Mouse (Mus musculus) lung, embryonic 16.5 days (tissue): ENCODE results near the gene Runx3. TPM values are rescaled to one million over a fixed set of nuclear protein-coding genes. Genes with fewer than 3 reads are reported as not detected.

Experiments used
- ATAC-seq: fragments of 200-750 bp; cut with Nextera tagmentation; 2 replicates; pipeline ENCODE4 v1.8.0; 2017; ENCODE audit warnings: low read depth, mild to moderate bottlenecking, moderate library complexity
- H3K27ac ChIP-seq: fragments of 300-500 bp; sonication (generic); 2 replicates; pipeline ENCODE4 v1.5.1; 2014; ENCODE audit warnings: mild to moderate bottlenecking, control low read depth, low read length
- H3K27me3 ChIP-seq: fragments of 300-500 bp; sonication (generic); 2 replicates; pipeline ENCODE4 v1.6.1; 2014; ENCODE audit warnings: low read depth, low read length, mixed read lengths; ENCODE audit not compliant: control insufficient read depth, insufficient read depth
- H3K36me3 ChIP-seq: fragments of 300-500 bp; sonication (generic); 2 replicates; pipeline ENCODE4 v1.6.1; 2014; ENCODE audit warnings: low read length; ENCODE audit not compliant: control insufficient read depth, insufficient read depth
- H3K4me1 ChIP-seq: fragments of 300-500 bp; sonication (generic); replicated peaks from 2 replicates; pipeline ENCODE4 v1.6.1; 2014; ENCODE audit warnings: low read length, mixed read lengths; ENCODE audit not compliant: control insufficient read depth, insufficient read depth
- H3K4me2 ChIP-seq: fragments of 300-500 bp; sonication (generic); 2 replicates; pipeline ENCODE4 v1.6.1; 2014; ENCODE audit warnings: low read depth, low read length, control low read depth
- H3K4me3 ChIP-seq: fragments of 300-500 bp; sonication (generic); 2 replicates; pipeline ENCODE4 v1.5.1; 2014; ENCODE audit warnings: mild to moderate bottlenecking, low read length, control low read depth
- H3K9ac ChIP-seq: fragments of 300-500 bp; sonication (generic); 2 replicates; pipeline ENCODE4 v1.6.1; 2014; ENCODE audit warnings: low read length, control low read depth
- H3K9me3 ChIP-seq: fragments of 300-500 bp; sonication (generic); 2 replicates; pipeline ENCODE4 v1.6.1; 2016; ENCODE audit warnings: low read length; ENCODE audit not compliant: control insufficient read depth
- WGBS: fragments of 180-500 bp; shearing (Covaris S2); extraction: QIAGEN DNeasy Blood & Tissue Kit; methylation state at CpG from one replicate; pipeline ENCODE4 v1.1.7; 2014; 5-methylcytosine and 5-hydroxymethylcytosine counted together
- polyA plus RNA-seq: library from polyadenylated mRNA; unstranded; fragments of >200 nt; fragmentation: Nextera tagmentation; extraction: Ambion mirVana; gene quantifications from 2 replicates; pipeline ENCODE4 v1.2.1, GENCODE M21; 2015

Gene Runx3
- polyA plus RNA-seq, 1 experiment from 2014 or later = 0.16 TPM

- no peak for ATAC-seq
- Histone ChIP-seq H3K36me3 (peaks cover 6% of the 10 kb centered on the region), H3K4me1 (peaks cover 4% of the 10 kb centered on the region; the same call in 1 of the 2 replicates), H3K9ac (no peak overlapping the region), H3K9me3 (peaks cover 3% of the 10 kb centered on the region; the same call in 1 of the 2 replicates), H3K27ac (no peak overlapping the region), H3K4me3 (no peak overlapping the region), H3K4me2 (no peak overlapping the region), H3K27me3 (peaks cover 10% of the 10 kb centered on the region)
- WGBS = 64% methylated on average over 2 of the region's 2 CpGs
Measured at GRCm38 (mm10) chr4:135209846-135210245, 89.4 kb downstream of the Runx3 start.

DNA sequence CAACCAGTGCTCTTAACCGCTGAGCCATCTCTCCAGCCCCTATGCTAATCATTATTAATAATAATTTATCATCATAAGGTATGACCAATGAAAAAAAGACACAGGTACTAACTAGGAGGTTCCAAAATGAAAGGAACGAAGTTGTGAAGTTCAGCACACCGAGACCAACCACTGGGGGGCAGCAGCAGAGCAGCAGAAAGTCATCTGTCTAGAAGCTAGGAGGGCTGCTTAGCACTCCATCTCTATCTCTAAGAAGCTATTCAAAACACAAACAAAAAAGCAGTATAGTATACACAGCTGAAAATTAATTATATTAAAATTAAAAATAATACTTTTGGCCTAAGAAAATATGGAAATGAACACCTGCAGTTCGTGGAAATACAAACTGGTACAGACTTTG is 99.2 kb downstream of the Runx3 start:
- H3K27me3 ChIP-seq = no peaks in the 10 kb centered on the region
- H3K4me2 ChIP-seq = no peak overlapping the region
- H3K36me3 ChIP-seq = peaks cover 39% of the 10 kb centered on the region
- no peak overlapping the region for H3K4me3 ChIP-seq
- peak; percentile 55; the same call in 1 of the 2 replicates for ATAC-seq
- H3K27ac ChIP-seq = no peak overlapping the region
- no peaks in the 10 kb centered on the region for H3K4me1 ChIP-seq
- WGBS = 42% methylated on average over 4 of the region's 4 CpGs
- H3K9ac ChIP-seq = no peak overlapping the region
- H3K9me3 ChIP-seq = no peaks in the 10 kb centered on the region

GRCm38 (mm10) chr4:135220641-135221040 is 100.2 kb downstream of the Runx3 start:
- 69% methylated on average over 3 of the region's 3 CpGs for WGBS
- H3K36me3 ChIP-seq = peaks cover 36% of the 10 kb centered on the region
- no peak overlapping the region for H3K4me3 ChIP-seq
- H3K4me2 ChIP-seq = no peak overlapping the region
- no peaks in the 10 kb centered on the region for H3K4me1 ChIP-seq
- H3K9ac ChIP-seq = no peak overlapping the region
- H3K9me3 ChIP-seq = no peaks in the 10 kb centered on the region
- H3K27ac ChIP-seq = no peak overlapping the region
- H3K27me3 ChIP-seq = no peaks in the 10 kb centered on the region
- no peak for ATAC-seq

- Histone ChIP-seq H3K27me3 (no peaks in the 10 kb centered on the region), H3K36me3 (peaks cover 37% of the 10 kb centered on the region), H3K4me3 (no peak overlapping the region), H3K9ac (no peak overlapping the region), H3K9me3 (no peaks in the 10 kb centered on the region), H3K4me1 (no peaks in the 10 kb centered on the region), H3K27ac (peak overlapping the region; percentile 50), H3K4me2 (no peak overlapping the region)
- peak; percentile 54; the same call in 1 of the 2 replicates for ATAC-seq
- WGBS = 68% methylated on average over 12 of the region's 12 CpGs
Measured at GRCm38 (mm10) chr4:135221632-135222407, 101.4 kb downstream of the Runx3 start.

- Histone ChIP-seq H3K36me3 (peaks cover 24% of the 10 kb centered on the region), H3K4me1 (no peaks in the 10 kb centered on the region), H3K27me3 (no peaks in the 10 kb centered on the region), H3K4me3 (no peak overlapping the region), H3K27ac (no peak overlapping the region), H3K9ac (no peak overlapping the region), H3K4me2 (no peak overlapping the region), H3K9me3 (no peaks in the 10 kb centered on the region)
- no peak for ATAC-seq
- WGBS = 85% methylated on average over 9 of the region's 9 CpGs
Measured at GRCm38 (mm10) chr4:135223808-135224207, 103.4 kb downstream of the Runx3 start.

DNA sequence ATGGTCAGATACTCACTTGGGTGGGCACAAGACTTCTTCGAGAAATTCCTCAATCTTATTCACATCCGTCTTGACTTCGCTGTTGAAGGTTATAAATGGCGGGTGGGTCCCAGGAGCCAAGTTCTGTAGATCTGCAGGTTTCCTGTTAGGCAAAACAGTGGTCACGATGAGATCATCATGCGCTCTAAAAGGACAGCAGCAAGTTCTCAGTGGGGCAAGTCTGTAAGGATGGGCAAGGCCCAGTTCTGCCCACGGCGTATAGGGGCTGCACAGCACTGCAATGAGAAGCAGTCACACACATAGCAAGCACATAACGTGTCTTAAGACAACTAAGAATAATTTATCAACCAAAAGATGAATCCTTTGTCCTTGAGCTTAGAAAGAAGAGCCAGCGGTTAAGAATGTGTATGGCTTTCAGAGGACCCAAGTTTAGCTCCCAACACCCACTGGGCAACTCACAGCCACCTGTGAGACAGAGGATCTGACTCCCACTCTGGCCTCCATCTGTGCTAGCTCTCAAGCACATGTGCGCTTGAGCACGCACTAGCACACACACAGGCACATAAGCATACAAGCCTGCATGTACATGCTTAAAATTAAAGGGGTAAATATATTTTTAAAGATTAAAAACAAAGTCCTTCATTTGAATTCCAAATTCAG is 105.7 kb downstream of the Runx3 start:
- H3K27ac ChIP-seq = peak overlapping the region; percentile 36; the same call in 1 of the 2 replicates
- H3K36me3 ChIP-seq = peaks cover 23% of the 10 kb centered on the region
- 82% methylated on average over 12 of the region's 12 CpGs for WGBS

More for the DNA sequence above, 105.7 kb downstream of the Runx3 start:
- Histone ChIP-seq H3K27me3 (no peaks in the 10 kb centered on the region), H3K4me3 (no peak overlapping the region), H3K4me1 (peaks cover 3% of the 10 kb centered on the region; the same call in 1 of the 2 replicates), H3K4me2 (no peak overlapping the region), H3K9me3 (no peaks in the 10 kb centered on the region), H3K9ac (no peak overlapping the region)
- 0 out of 2 replicates have a peak, but pooled peaks have one; percentile 47 for ATAC-seq

Other genes with a start within 250 kb of the Runx3 start
- 188 and 193 TPM in 2 replicates for gene Tmem50a, start 205.6 kb upstream of the Runx3 start, polyA plus RNA-seq
- 454 and 489 TPM in 2 replicates for gene Rsrp1, start 197.1 kb upstream of the Runx3 start, polyA plus RNA-seq
- gene Syf2, start 189.8 kb upstream of the Runx3 start, polyA plus RNA-seq = 82.0 and 87.7 TPM in 2 replicates
- gene Clic4, start 152.2 kb downstream of the Runx3 start, polyA plus RNA-seq = 170 and 179 TPM in 2 replicates
- 193 and 220 TPM in 2 replicates for gene Srrm1, start 232.7 kb downstream of the Runx3 start, polyA plus RNA-seq